Mouse (Mus musculus) cerebellum, postnatal 14 days (tissue): ENCODE results near the gene Gm3526.
"Not testable (repeated sequence)": the region's sequence is repeated elsewhere in the genome, so short reads cannot be mapped to it uniquely, and the experiment has no call there.

Experiments used
- DNase-seq, 2 experiments: peaks; one replicate each; pipeline ENCODE4 v3.0.0; 2021; ENCODE audit warnings: mixed read lengths in 2 of 2

Gene Gm3526

GRCm38 (mm10) chr14:5260480-5260879, at the start of gene Gm3526:
Gene Gm3526, minus strand, starts transcription at chr14:5260580.
- not testable (repeated sequence) for DNase-seq
